Mouse (Mus musculus): Measurements from ENCODE around the gene Camsap2. TPM values are rescaled to one million over a fixed set of nuclear protein-coding genes. Genes with fewer than 3 reads are reported as not detected.

The Camsap2 gene
- polyA plus RNA-seq, 1 experiment from 2014 or later = 8.6 TPM

DNA sequence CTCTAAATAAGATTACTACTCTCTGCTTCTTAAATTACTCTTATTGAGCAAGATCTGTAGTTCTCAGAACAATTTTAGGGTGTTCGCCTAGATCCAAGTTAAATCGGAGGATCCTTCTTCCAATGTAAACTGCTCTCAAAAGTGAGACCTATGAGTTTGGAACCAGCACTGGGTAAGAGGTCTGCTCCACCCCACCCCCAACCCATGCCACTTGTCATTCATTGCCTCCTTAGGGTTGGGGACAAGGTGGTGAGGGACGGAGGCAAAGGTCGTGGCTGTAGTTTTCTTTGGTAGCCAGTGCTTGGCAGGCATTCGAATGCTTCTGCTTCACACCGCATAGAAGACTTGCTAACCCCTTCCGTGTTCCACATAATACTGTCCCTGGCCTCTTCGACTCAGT, 34.7 kb upstream of the Camsap2 start:
- 92% methylated on average over 8 of the region's 8 CpGs for WGBS
- H3K27me3 ChIP-seq (ENCODE audit: insufficient read depth, low read length) = no peaks in the 10 kb centered on the region
- no peaks in the 10 kb centered on the region for H3K9me3 ChIP-seq (replicated peaks; ENCODE audit: low read length)
- no peak for ATAC-seq (replicated peaks; ENCODE audit: low FRiP score, low read depth)
- no peaks in the 10 kb centered on the region for H3K4me1 ChIP-seq (replicated peaks; ENCODE audit: insufficient read depth, low read length)
- TF ChIP-seq CTCF (IDR thresholded peaks at IDR 0.05; ENCODE audit: low read depth) = no peak
- H3K36me3 ChIP-seq (ENCODE audit: insufficient read depth, low read length) = no peaks in the 10 kb centered on the region
- no peak for DNase-seq (ENCODE audit: low spot score)
- no peak overlapping the region for H3K9ac ChIP-seq (ENCODE audit: low read depth, low read length)
- H3K4me2 ChIP-seq (ENCODE audit: low read length) = no peak overlapping the region
- H3K4me3 ChIP-seq (replicated peaks; ENCODE audit: low read depth, low read length) = no peak overlapping the region
- no peak overlapping the region for H3K27ac ChIP-seq

DNA sequence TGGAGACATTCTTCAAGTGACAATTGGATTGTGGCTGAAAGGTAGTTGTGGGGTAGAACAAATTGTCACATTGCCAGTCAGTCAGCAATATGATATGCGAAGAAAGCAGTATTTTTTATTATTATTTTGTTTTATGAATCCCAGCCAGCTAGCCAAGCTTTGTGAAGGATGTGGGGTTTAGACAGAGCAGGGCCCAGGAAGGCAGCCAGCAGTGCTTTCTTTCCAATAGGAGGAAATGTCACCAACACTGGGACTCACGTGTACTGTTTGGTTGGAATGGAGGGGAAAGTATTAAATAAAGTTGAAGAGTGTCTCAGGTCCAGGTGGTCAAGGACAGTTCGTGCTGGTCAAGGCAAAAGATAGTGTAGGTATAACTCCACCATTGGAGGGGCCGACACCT, 34.3 kb upstream of the Camsap2 start:
- Histone ChIP-seq H3K27me3 (ENCODE audit: insufficient read depth, low read length) (no peaks in the 10 kb centered on the region), H3K36me3 (ENCODE audit: insufficient read depth, low read length) (no peaks in the 10 kb centered on the region), H3K27ac (no peak overlapping the region), H3K9me3 (replicated peaks; ENCODE audit: low read length) (no peaks in the 10 kb centered on the region), H3K4me1 (replicated peaks; ENCODE audit: insufficient read depth, low read length) (no peaks in the 10 kb centered on the region), H3K4me3 (replicated peaks; ENCODE audit: low read depth, low read length) (no peak overlapping the region), H3K4me2 (ENCODE audit: low read length) (no peak overlapping the region), H3K9ac (ENCODE audit: low read depth, low read length) (no peak overlapping the region)
- DNase-seq (ENCODE audit: low spot score) (no peak), ATAC-seq (replicated peaks; ENCODE audit: low FRiP score, low read depth) (no peak)
- TF ChIP-seq CTCF (IDR thresholded peaks at IDR 0.05; ENCODE audit: low read depth) = no peak
- WGBS = 85% methylated on average over 4 of the region's 4 CpGs

GRCm38 (mm10) chr1:136379261-136379660, 33.4 kb upstream of the Camsap2 start:
- ATAC-seq (replicated peaks; ENCODE audit: low FRiP score, low read depth) = no peak
- H3K36me3 ChIP-seq (ENCODE audit: insufficient read depth, low read length) = no peaks in the 10 kb centered on the region
- no peak for TF ChIP-seq CTCF (IDR thresholded peaks at IDR 0.05; ENCODE audit: low read depth)

DNA sequence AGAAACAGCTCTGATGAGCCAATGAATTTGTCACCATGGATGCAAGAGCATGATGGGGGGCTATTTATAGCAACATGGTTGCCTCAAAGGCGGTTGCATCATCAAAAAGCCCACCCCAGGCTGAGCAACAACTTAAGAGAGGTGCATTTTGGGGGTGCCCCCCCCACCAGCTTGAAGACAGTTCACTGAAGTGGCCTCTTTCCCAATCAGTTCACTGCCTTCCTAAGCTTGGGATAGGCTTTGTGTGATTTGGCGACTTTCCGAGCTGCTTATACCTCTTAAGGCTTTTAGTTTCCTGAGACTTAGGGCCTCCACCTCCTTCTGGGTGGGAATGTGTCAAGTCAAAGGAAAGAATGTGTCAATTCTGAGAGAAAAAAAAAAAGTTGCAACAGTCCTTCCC, 20.1 kb upstream of the Camsap2 start:
- H3K9ac ChIP-seq (ENCODE audit: low read depth, low read length) = no peak overlapping the region
- 89% methylated on average over 3 of the region's 3 CpGs for WGBS
- no peaks in the 10 kb centered on the region for H3K9me3 ChIP-seq (replicated peaks; ENCODE audit: low read length)
- H3K4me1 ChIP-seq (replicated peaks; ENCODE audit: insufficient read depth, low read length) = no peaks in the 10 kb centered on the region
- no peak for DNase-seq (ENCODE audit: low spot score)
- H3K36me3 ChIP-seq (ENCODE audit: insufficient read depth, low read length) = no peaks in the 10 kb centered on the region
- no peak overlapping the region for H3K27ac ChIP-seq
- no peak for ATAC-seq (replicated peaks; ENCODE audit: low FRiP score, low read depth)
- H3K27me3 ChIP-seq (ENCODE audit: insufficient read depth, low read length) = no peaks in the 10 kb centered on the region
- H3K4me2 ChIP-seq (ENCODE audit: low read length) = no peak overlapping the region
- H3K4me3 ChIP-seq (replicated peaks; ENCODE audit: low read depth, low read length) = no peak overlapping the region
- no peak for TF ChIP-seq CTCF (IDR thresholded peaks at IDR 0.05; ENCODE audit: low read depth)

More at GRCm38 (mm10) chr1:136379261-136379660, 33.4 kb upstream of the Camsap2 start:
- no peak overlapping the region for H3K4me2 ChIP-seq (ENCODE audit: low read length)
- 91% methylated on average over 7 of the region's 7 CpGs for WGBS
- H3K27me3 ChIP-seq (ENCODE audit: insufficient read depth, low read length) = no peaks in the 10 kb centered on the region
- H3K9ac ChIP-seq (ENCODE audit: low read depth, low read length) = no peak overlapping the region
- H3K4me3 ChIP-seq (replicated peaks; ENCODE audit: low read depth, low read length) = no peak overlapping the region
- H3K9me3 ChIP-seq (replicated peaks; ENCODE audit: low read length) = no peaks in the 10 kb centered on the region
- H3K4me1 ChIP-seq (replicated peaks; ENCODE audit: insufficient read depth, low read length) = no peaks in the 10 kb centered on the region
- no peak overlapping the region for H3K27ac ChIP-seq
- DNase-seq (ENCODE audit: low spot score) = no peak

- Histone ChIP-seq H3K4me2 (ENCODE audit: low read length) (no peak overlapping the region), H3K4me1 (replicated peaks; ENCODE audit: insufficient read depth, low read length) (no peaks in the 10 kb centered on the region), H3K27ac (no peak overlapping the region), H3K9ac (ENCODE audit: low read depth, low read length) (no peak overlapping the region), H3K27me3 (ENCODE audit: insufficient read depth, low read length) (no peaks in the 10 kb centered on the region), H3K4me3 (replicated peaks; ENCODE audit: low read depth, low read length) (no peak overlapping the region), H3K36me3 (ENCODE audit: insufficient read depth, low read length) (no peaks in the 10 kb centered on the region), H3K9me3 (replicated peaks; ENCODE audit: low read length) (no peaks in the 10 kb centered on the region)
- WGBS = 71% methylated on average over 19 of the region's 19 CpGs
- no peak for ATAC-seq (replicated peaks; ENCODE audit: low FRiP score, low read depth)
- no peak for TF ChIP-seq CTCF (IDR thresholded peaks at IDR 0.05; ENCODE audit: low read depth)
- no peak for DNase-seq (ENCODE audit: low spot score)
Observed at GRCm38 (mm10) chr1:136364711-136365110, 18.8 kb upstream of the Camsap2 start.

DNA sequence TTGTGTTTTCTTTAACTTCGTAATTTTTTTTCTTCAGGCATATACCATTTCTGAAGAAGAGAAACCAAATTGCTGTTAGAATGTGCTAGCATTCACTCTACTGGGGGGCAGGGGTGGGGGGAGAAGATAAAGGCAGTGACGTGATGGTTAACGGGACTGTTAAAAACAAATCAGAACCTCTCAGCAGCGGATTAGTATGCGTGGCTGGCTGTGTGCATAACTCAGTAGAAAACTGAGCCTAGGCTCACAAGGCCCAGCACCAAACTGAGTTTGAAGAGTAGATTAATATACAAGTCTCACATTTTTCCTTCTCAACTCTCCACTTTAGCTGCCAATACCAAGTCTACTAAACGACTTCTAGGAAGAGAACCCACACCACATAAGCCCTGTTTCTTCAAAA, 17.1 kb upstream of the Camsap2 start:
- Histone ChIP-seq H3K36me3 (ENCODE audit: insufficient read depth, low read length) (no peaks in the 10 kb centered on the region), H3K9ac (ENCODE audit: low read depth, low read length) (no peak overlapping the region), H3K27ac (no peak overlapping the region), H3K4me2 (ENCODE audit: low read length) (no peak overlapping the region), H3K4me1 (replicated peaks; ENCODE audit: insufficient read depth, low read length) (no peaks in the 10 kb centered on the region), H3K4me3 (replicated peaks; ENCODE audit: low read depth, low read length) (no peak overlapping the region), H3K27me3 (ENCODE audit: insufficient read depth, low read length) (no peaks in the 10 kb centered on the region), H3K9me3 (replicated peaks; ENCODE audit: low read length) (no peaks in the 10 kb centered on the region)
- TF ChIP-seq CTCF (IDR thresholded peaks at IDR 0.05; ENCODE audit: low read depth) = no peak
- 61% methylated on average over 6 of the region's 6 CpGs for WGBS
- no peak for DNase-seq (ENCODE audit: low spot score)
- no peak for ATAC-seq (replicated peaks; ENCODE audit: low FRiP score, low read depth)

DNA sequence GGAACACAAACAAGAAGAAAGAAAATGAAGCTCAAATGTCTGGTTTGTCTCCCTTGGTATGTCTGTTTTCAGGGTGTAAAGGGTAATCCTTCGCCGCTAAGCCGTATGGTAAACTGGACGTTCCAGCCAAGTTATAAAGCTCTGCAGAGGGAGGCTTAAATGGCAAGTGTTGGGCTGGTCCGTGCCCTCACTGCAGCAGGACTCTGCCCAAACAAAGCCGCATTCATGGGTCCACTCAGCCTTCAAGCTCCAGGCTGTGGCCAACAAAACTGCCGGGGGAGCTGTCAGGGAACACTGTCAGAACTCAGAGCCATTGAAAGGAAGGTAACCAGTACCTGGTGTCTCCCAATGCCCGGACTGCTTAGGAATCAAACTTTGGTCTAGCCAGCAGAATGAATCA, 16.7 kb upstream of the Camsap2 start:
- no peak for TF ChIP-seq CTCF (IDR thresholded peaks at IDR 0.05; ENCODE audit: low read depth)
- H3K36me3 ChIP-seq (ENCODE audit: insufficient read depth, low read length) = no peaks in the 10 kb centered on the region
- WGBS = 63% methylated on average over 8 of the region's 8 CpGs
- H3K4me2 ChIP-seq (ENCODE audit: low read length) = no peak overlapping the region
- no peaks in the 10 kb centered on the region for H3K27me3 ChIP-seq (ENCODE audit: insufficient read depth, low read length)
- no peak overlapping the region for H3K27ac ChIP-seq
- H3K9me3 ChIP-seq (replicated peaks; ENCODE audit: low read length) = no peaks in the 10 kb centered on the region
- DNase-seq (ENCODE audit: low spot score) = no peak
- ATAC-seq (replicated peaks; ENCODE audit: low FRiP score, low read depth) = no peak
- H3K9ac ChIP-seq (ENCODE audit: low read depth, low read length) = no peak overlapping the region
- no peaks in the 10 kb centered on the region for H3K4me1 ChIP-seq (replicated peaks; ENCODE audit: insufficient read depth, low read length)
- H3K4me3 ChIP-seq (replicated peaks; ENCODE audit: low read depth, low read length) = no peak overlapping the region
